Mouse (Mus musculus) mouse embryonic stem cell (cell line): ENCODE data around the gene Acp5.

ENCODE experiments used
- in situ Hi-C, 2 experiments: fragments of 300-500 bp; cut with MboI; formaldehyde crosslinking; loops; 1 replicate in 1 of 2; 3 replicates in 1 of 2; pipeline ENCODE4 v1.14.3; 2019 to 2020; ENCODE audit warnings: low sequenced_read_pairs in 2 of 2, low pct_unique_long_range_greater_than_20kb in 1 of 2, mixed read lengths in 1 of 2; ENCODE audit not compliant: unreplicated experiment in 1 of 2

The Acp5 gene

DNA sequence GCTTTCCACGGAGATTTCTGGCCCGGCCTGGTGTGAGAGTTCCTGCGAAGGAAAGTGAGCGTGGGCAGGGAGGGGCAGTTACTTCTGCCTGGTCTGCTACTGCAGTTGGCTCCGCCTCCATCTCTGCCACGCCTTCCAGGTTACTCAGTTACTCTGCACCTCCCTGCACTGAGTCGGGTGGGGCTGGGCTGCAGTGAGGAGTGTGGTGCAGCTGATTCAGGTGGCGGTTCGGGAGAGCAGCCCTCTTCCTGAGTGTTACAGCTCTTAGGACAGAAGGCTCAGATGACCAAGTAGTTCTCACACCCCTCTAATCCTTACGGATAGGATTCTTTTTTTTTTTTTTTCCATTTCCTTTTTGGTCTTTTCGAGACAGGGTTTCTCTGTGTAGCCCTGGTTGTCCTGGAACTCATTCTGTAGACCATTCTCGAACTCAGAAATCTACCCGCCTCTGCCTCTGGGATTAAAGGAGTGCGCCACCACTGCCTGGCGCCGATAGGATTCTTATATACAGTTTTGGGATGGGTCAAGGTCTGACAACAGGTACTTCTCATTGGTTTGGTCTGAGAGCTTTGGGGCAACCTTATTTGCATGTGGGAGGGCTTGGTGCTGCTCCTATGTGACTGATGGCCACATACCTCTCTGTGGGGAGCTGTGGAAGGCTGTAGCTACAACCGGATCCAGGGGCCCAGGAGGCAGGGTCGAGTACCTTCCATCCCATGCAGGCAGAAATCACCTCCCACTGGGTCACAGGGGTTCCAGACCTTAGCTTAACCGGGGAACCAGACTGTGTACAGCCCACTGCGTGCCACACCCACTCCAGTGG, 14.1 kb upstream of the Acp5 start:
- in situ Hi-C loops, result loop anchor here (10.0 to 25.0 kb wide), 2 partner anchors 162 to 245 kb away; partner anchors contain the start of gene Rgl3 (in 1 of the 2)

GRCm38 (mm10) chr9:22144304-22144965, 8.9 kb upstream of the Acp5 start:
- in situ Hi-C loops, result loop anchor here in 1 of 2 experiments (25.0 kb wide), 1 partner anchor 157 kb away; the partner anchor contains the start of gene Rgl3

DNA sequence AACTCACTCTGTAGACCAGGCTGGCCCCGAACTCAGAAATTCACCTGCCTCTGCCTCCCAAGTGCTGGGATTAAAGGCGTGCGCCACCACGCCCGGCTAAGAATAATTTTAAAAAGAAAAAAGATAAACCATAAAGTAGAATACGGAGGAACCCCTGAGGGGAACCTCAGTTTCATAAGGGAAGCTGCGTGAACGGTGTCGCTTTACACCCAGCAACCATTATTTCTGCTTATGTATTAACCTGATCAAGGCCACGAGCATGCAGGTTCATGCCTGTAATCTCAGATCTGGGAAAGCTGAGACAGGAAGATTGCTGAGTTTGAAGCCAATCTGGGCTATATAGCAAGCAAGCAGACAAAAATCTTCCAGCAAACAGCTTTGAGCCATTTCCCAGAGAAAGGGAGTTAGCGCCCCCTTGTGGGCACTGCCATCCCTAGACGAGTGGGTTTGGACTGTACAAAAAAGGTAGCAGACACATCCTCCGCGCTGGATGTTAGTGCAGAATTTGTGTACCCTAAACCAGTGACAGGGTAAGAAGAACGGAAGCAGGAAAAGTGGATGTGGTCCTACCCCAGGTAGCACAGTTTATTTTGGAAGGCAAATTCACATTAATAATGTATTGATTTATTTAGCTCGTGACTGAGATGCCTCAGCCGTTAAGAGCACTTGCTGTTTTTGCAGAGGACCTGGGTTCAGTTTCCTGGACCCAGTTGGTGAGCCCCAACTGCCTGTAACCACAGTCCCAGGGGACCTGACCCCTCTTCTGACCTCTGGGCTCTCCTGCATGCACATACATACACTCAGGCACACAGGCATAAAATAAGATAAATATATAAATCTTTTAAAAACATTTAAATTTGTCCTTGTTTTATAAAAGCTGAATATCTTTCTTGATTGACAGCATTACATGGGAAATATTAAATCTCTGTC, 7.9 kb upstream of the Acp5 start:
- in situ Hi-C loops, result loop anchor here in 1 of 2 experiments (25.0 kb wide), 1 partner anchor 156 kb away; the partner anchor contains the start of gene Rgl3

DNA sequence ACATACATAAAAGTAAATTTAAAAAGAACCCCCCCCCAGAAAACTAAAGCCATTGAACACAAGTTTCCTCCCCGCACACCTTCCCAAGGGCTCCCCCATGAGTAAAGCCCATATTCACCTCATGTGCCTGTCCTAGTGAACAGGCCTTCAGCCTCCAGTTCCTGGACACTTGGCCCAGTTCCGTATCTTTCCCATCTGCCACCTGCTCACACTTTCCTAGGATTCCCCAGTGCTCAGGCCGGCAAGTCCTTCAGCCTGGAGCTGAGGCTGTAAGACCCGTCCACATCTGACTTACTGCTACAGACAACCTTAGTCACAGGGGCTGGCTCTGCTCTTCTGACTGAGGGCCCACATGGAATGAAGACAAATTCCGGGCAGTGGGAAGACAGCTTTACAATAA, 4.2 kb upstream of the Acp5 start:
- in situ Hi-C loops, result loop anchor here in 1 of 2 experiments (25.0 kb wide), 1 partner anchor 152 kb away; the partner anchor contains the start of gene Rgl3

DNA sequence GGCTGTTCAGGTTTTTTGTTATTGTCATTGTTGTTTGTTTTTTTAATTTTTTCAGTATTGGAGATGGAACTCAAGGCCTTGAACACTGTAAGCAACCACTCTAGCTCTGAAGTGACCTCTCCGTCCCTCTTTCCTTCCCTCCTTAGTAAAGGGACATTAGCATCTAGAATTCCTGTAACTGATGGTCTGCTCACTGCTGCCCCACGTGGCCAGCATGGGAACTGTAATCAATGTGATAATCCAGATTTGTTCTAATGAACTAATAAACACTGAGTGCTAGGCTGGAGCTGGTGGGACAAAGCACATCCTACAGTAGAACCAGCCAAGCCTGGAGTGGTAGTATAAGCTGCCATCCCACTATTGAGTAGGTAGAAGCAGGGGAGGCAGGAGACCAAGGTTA, 3.0 kb upstream of the Acp5 start:
- in situ Hi-C loops, result loop anchor here in 1 of 2 experiments (25.0 kb wide), 1 partner anchor 151 kb away; the partner anchor contains the start of gene Rgl3

- in situ Hi-C loops, result loop anchor here in 1 of 2 experiments (25.0 kb wide), 1 partner anchor 150 kb away; the partner anchor contains the start of gene Rgl3
Measured at GRCm38 (mm10) chr9:22136765-22137547, 1.4 kb upstream of the Acp5 start.

GRCm38 (mm10) chr9:22134988-22135643, 395 bp downstream of the Acp5 start:
- in situ Hi-C loops, result loop anchor here in 1 of 2 experiments (25.0 kb wide), 1 partner anchor 148 kb away; the partner anchor contains the start of gene Rgl3

DNA sequence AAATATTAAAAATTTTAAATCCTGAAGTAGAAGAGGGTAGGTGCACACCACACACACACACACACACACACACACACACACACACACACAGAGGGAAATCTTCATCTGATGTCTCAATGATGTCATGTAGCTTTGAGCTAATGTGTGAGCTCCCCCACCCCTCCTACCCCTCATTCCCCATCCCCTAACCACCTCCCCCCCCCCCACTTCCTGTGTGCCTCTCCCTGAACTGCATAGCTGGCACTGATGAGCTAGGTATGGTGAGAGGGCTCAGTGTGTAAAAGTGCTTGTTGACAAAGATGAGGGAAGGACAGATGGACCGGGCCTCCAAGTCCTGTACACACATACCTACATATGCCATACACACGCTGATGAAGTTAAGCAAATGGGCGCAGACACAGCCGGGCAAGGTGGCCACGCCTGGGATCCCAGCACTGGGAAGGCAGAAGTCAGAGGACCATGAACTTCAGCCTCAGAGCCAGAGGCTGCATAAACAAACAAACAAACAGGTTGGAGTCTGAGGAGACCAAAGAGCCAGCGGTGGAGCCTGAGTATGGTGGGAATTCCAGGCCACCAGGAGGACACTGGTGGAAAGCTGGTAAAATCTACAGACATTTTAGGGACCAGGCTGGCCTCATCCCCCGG, 1.1 kb downstream of the Acp5 start:
- in situ Hi-C loops, result loop anchor here in 1 of 2 experiments (25.0 kb wide), 1 partner anchor 147 kb away; the partner anchor contains the start of gene Rgl3

DNA sequence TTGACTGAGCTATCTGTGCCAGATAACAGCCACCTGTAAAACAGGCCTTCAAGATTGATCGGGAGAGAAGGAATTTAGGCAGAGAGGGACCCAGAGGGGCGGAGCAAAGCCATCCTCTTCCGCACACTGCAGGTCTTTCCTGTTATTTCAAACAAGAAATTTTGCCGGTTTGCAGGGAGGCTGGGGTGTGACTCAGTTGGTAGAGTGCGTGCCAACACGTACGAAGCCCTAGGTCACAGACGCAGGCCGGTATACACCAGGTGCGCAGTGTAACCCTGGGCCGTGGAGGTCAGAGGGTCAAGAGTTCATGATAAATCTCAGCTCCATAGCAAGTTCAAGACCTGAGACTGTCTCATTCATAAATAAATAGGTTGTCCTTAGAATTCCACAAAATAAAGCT, 3.3 kb downstream of the Acp5 start:
- in situ Hi-C loops, result loop anchor here in 1 of 2 experiments (25.0 kb wide), 1 partner anchor 145 kb away; the partner anchor contains the start of gene Rgl3

DNA sequence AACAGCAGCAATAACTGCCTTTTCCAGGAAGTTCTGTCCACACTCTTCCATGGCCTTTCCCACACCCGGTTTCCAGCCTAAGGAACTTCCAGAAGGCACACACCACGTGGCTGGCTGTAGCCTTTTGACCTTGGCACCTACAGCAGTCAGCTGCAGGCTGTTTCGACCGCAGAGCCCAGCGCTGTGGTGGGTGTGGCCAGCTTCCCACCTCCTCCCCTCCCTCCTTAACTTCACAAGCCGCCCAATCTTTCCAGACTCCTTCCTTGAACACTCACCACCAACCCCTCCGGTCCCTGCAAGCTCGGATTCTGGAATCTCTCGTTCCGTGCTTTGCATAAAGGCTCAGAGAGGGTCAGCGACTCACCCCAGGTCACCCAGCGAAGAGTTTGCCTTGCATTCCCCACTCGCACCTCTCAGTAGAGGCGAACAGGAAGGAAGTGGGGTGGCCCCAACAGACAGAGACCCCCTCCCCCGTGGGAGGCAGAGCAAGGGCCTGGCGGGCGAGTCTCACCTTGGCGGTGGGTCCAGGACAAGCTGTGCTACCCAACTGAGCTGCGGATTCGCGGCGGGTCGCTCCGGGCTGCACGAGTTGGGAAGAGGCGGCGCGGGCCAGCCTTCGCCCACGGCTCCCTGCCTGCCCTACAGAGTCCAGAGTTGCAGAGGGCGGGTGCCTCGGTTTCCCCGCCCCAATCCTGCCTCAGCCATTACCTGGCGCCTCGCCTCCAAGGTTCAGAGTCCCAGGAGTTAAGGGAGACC, 4.1 kb downstream of the Acp5 start:
- in situ Hi-C loops, result loop anchor here in 1 of 2 experiments (25.0 kb wide), 1 partner anchor 144 kb away; the partner anchor contains the start of gene Rgl3

GRCm38 (mm10) chr9:22125246-22126027, 10.1 kb downstream of the Acp5 start:
- in situ Hi-C loops, result loop anchor here (10.0 to 25.0 kb wide), 2 partner anchors 138 to 151 kb away; partner anchors contain the start of gene Rgl3 (in 1 of the 2)

- in situ Hi-C loops, result loop anchor here in 1 of 2 experiments (10.0 kb wide), 1 partner anchor 149 kb away; no protein-coding TSS in a partner anchor
Measured at GRCm38 (mm10) chr9:22124169-22124568, 11.3 kb downstream of the Acp5 start.

DNA sequence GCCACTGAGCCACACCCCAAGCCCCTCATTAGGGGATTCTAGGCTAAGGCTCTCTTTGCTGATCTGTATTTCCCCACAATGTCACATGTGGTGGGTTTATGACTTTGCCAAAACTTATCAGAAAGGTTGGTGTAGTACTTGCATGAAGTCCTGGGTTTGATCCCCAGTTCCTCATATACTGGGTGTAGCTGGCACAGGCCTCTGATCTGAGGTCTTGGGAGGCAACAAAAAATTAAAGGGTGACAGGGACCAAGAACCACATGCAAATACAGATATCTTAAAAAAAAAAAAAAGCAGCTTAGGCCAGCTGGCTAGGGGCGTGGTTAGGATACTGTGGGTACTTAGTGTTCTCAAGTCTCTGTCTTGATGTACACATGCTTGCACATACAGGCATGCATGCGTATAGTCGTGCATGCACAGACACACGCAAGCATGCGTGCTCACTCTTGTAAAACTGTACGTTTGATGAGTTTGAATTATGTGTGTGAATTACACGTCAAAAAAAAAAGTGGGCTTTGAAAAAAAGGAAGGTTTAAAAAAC, 12.4 kb downstream of the Acp5 start:
- in situ Hi-C loops, result loop anchor here in 1 of 2 experiments (10.0 kb wide), 1 partner anchor 148 kb away; no protein-coding TSS in a partner anchor

DNA sequence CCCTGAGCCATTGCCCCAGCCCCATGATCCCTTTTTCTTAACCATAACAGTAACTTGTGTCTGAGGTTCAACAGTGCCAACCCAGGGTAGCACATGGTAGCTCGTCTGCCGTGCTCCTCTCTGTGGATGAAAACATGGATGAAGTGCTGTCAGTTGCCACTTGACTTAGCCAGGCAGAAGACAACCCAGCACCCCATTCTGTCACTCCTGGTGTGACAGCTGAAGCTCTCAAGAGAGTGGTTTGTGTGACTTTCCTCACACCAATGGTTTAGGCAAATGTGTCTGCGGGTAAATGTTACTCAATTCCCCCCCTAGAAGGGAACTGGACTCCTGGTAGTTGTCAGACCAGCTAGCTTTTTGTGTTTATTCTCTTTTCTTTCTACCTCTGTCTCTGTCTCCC, 13.5 kb downstream of the Acp5 start:
- in situ Hi-C loops, result loop anchor here in 1 of 2 experiments (10.0 kb wide), 1 partner anchor 147 kb away; no protein-coding TSS in a partner anchor
